Mouse (Mus musculus) thymus, adult 2 months (tissue): ENCODE measurements around the gene Pde10a.

Experiments used
- CTCF ChIP-seq: fragments of 200-500 bp; IDR thresholded peaks from 2 replicates; pipeline ENCODE4 v1.5.1; 2012; ENCODE audit warnings: mild to moderate bottlenecking, control low read depth, low read length, moderate library complexity, borderline replicate concordance; ENCODE audit not compliant: control insufficient read depth, poor library complexity, insufficient read depth; ENCODE audit errors: extremely low read depth
- POLR2A ChIP-seq: fragments of 200-500 bp; IDR thresholded peaks from 2 replicates; pipeline ENCODE4 v1.6.1; 2012; ENCODE audit warnings: mild to moderate bottlenecking, low read length, control low read depth, moderate library complexity; ENCODE audit not compliant: control insufficient read depth, poor library complexity, insufficient read depth; ENCODE audit errors: extremely low read depth

- TF ChIP-seq CTCF (no peak), POLR2A (no peak)
Measured at GRCm38 (mm10) chr17:8823548-8823947, 298.4 kb downstream of the Pde10a start.
